Mouse (Mus musculus): ENCODE data around the gene Naglu.

The Naglu gene

DNA sequence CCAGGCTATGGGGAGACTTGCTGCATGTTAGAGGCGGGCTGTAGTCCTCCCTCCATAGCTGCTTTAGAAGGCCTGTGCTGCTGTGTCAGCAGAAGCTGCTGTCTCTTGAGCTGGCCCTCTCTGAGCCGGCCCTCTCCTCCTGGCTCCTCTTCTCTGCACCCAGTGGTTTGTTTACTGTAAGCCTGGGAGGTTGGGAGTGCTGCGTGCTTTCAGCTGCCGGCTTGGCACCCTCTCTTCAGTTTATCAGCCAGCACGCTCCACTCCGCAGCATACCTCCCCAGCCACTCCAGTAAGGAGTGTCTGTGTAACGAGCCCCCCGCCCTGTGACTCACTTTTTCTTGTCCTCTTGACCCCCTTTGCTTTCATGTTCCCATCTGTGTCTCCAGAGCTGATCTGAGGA is 12.9 kb upstream of the Naglu start:
- DNase-seq (ENCODE audit: low spot score in 2 of 2), result peak in 1 of 2 experiments; percentile 85

DNA sequence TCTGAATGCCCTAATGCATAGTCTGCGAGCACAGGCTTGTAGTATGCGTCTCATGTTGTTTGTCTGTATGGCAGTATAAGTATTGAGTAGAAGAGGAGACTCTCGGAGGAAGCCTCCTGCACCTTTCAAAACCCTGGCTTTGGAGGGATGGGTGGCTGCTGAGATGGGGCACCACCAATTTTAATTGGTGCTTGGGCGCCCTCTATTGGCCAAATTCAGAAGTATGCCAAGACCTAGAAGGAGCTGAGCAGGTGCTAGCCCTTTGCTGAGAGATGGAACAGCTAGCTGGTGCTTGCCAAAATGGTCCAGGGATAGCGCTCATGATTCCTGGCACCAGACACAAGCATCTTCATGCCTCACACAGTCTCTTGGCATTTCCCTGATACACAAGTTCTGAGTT is 12.0 kb upstream of the Naglu start:
- peak; percentile 71 to 75 for DNase-seq (ENCODE audit: low spot score in 2 of 2)

DNA sequence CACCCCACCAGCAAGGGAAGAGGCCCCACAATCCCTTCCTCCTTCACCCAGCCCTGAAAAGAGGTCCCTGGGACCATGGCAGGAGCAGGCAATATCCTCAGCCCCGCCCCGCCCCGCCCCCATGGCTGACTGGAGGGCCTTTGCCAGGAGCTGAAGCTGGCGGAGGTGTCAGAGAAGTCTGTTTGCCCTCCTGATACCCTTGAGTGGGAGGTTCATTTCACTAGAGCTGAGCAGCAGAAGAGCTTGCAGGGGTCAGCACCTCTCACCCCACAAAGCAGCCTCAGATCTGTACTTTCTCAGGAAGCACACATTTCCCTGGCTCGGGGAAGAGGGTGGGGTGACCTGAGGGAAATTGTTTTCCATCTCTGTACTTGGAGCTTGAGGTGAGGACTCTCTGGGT is 11.1 kb upstream of the Naglu start:
- no peak for DNase-seq (ENCODE audit: low spot score in 2 of 2)

DNA sequence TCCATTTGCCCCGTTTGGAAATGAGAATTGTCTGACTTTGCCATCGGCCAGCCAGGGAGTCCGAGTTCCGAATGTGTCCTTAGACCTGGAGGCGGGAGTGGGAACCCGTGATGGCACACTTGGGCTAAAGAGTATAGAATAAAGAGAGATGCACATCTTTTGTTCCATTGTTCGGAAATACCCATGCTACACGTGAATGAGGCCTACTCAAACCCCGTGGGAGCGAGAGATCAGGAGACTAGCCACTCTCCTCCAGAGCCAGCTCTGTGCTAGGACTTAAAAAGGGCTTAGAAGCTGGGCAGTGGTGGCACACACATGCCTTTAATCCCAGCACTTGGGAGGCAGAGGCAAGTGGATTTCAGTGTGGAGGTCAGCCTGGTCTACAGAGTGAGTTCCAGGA is 10.3 kb upstream of the Naglu start:
- no peak for DNase-seq (ENCODE audit: low spot score in 2 of 2)

DNA sequence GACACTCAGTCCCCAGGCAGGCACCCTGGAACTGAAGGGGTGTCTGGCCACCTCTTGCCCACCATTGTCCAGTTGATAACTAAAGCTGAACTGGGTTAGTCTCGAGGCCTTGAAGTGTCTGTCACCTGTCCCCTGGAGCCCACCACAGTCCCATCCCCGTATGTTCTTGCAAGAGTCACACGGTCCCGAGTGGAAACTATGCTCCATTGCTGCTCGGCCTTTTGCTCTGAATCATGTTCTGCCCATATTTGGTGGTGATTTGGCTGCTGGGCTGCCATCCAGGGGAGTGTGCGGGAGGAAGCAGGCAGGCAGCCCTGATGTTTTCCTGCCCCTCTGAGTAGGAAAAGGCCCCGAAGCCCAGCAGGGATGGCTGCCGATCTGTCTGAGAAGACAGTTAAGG is 9.7 kb upstream of the Naglu start:
- peak in 1 of 2 experiments; percentile 74 for DNase-seq (ENCODE audit: low spot score in 2 of 2)

DNA sequence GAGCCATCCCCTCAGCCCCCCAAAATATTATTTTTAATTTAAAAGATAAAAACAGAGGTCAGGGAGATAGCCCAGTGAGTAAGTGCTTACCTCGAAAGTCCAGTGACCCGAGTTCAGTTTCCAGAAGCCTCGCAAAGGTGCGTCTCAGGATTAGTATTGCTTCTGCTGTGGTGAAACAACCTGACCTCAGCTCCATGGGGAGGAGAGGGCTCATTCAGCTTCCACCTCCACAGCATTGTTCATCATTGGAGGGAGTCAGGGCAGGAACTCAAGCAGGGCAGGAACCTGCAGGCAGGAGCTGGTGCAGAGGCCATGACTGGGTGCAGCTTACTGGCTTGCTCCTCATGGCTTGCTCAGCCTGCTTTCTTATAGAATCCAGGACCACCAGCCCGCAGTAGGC is 8.8 kb upstream of the Naglu start:
- DNase-seq (ENCODE audit: low spot score in 2 of 2), result no peak

DNA sequence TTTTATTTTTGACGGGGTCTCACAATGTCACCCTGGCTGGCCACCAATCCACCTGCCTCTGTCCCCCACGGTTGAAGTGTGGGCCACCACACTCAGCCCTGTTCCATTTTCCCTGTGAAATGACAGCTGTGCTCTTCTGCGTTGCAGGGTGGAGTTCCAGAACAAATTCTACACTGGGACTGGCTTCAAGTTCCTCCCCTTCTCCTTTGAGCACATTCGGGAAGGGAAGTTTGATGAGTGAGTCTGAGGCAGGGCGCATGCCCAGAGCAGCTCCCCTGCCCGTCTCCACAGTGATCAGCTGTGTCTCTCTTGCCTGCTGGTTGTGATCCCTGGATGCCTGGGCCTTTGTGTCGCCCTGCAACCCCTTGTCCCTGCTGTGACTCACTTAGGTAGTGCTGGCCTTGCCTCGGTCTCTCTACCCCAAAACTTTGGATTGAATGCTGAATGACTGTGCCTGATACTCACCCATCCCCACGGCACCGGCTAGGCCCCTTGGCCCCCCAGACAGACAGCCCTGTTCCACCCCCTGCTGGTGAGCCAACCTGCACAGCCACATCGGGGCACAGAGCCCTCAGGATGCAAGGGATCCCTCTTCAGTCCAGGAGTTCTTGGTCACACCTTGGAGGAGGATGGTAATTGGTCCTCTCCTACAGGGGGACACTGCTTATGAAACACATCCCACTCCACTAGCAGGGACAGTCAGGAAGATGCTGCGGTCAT is 7.5 kb upstream of the Naglu start:
- DNase-seq (ENCODE audit: low spot score in 2 of 2), result peak in 1 of 2 experiments; percentile 68

DNA sequence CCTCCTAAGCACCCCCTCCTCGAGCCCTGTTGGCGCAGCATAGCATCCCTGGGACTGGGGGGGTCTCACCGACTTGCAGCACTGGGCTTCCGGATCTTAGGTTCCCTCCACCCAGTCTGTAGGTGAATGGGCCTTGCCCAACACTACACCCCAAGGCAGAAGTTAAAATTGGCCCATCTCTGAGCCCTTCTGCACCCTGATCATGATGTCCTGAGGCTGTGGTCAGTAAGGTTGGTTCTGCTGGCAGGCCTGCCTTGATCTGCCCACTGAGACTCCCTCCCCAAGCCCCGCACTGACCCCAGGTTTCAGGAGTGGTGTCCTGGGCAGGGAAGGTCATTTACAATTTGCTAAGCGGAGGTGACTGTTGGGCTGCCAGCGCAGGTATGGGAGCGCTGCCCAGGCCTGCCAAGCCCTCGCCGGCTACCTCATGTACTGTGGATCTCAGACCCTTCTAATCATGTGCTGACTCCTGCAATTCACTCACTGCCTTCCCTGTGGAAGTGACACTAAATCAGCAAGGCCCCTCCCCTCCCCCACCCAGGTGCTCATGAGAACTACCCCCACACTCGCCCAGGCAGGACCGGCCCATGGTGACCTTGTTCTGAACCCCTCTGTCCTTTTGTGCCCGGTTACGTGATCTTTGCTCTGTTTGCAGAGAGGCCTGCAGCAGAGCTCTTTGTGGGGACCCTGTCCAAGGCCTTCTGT is 6.7 kb upstream of the Naglu start:
- no peak for DNase-seq (ENCODE audit: low spot score in 2 of 2)

DNA sequence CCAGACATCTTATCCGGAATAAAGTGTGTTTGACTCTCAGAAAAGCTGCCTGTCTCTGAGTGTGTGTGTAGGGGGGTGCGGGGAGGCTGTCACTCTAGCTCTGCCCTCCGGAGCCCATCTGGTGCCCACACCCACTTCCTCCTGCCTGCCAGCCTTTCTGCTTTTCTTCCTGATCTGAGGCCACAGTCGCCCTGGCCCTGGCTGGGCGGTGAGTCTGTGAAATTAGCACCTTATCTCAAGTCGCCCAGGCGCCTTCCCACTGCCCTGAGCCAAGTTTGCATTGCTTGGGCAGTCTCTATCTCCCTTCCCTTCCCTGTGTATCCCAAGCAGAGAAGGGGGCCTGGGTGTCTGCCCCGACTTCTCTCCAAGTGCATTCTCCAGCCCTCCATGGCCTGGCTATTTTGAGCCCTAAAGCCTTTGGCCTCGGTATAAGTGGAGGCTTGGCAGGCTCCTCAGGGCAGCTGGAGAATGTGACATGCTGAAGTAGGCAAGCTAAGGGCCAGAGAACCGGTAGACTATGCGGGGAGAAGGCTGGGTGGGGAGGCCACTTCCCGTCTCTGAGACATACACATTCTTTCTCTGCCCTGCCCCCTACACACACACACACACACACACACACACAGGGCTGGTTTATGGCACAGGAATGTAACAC is 6.0 kb upstream of the Naglu start:
- peak in 1 of 2 experiments; percentile 54 for DNase-seq (ENCODE audit: low spot score in 2 of 2)

DNA sequence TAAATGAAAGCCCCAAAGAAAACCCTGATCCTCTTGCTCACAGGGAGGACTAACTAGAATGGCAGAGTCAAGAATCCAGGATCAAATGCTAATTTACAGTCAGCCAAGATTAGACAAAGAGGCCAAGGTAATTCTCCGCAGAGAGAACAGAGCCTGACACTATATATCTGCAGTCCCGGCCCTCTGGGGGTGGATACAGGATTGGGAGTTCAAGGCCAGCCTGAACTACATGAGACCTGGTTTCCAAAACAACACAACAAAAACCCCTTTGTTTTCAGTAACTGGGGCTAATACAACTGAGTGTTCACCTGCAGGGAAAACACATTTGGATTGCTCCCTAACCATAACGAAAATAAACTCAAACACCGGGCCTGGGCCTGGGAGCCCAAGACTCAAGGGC is 5.3 kb upstream of the Naglu start:
- no peak for DNase-seq (ENCODE audit: low spot score in 2 of 2)

DNA sequence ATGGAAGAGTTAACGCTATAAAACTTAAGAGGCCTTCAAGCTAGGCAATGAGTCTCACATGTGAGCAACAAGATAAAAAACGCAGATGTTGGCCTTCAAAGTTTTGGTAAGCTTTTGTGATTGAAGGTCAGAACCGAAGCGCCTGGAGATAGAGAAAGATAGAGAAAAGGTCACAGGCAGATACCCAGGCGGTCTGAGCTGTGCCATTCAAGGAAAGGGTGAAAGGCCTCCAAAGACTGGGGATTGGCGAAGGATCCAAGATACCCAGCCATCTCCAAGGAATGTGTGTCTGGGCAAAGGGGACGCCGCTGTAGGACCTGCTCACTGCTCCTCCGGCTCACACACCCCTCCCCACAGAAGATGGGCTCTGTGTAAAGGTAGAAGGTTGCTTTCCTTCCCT is 4.8 kb upstream of the Naglu start:
- DNase-seq (ENCODE audit: low spot score in 2 of 2), result no peak

DNA sequence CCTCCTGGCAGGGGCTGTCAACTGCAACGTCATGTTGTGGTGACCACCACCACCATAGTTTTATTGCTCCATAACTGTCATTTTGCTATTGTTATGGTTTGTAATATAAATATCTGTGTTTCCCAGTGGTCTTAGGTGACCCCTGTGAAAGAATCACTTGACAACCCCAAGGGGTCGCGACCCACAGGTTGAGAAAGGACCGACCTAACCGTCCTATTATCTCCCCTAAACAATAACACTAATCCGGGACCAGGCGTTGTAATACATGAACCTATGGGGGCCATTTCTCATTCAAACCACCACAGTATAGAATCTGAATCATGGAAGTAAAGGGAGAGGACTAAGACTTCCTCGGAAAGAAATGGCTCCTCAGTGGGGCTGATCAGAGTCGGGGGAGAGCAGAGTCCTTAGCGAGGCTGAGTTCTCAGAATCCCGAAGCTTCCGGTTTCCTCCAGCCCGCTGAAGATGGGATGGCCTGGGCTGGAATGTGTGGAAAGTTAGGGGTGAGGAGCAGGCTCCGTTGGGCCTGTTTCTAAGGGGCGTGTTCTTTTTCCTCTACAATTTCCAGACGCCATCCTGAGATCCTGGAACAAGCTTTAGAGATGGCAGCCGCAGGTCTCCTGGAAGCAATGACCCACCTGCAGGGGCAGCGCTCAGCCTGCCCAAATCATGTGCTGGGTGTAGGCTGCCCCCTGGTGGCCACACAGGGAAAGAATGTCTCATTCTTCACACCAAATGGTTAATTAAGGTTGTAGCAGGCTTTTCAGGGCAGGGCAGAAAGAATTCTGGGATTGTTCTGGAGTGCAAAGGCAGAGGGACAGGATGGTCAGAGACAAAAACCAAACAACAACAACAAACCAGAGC is 3.0 kb upstream of the Naglu start:
- peak; percentile 68 to 69 for DNase-seq (ENCODE audit: low spot score in 2 of 2)

DNA sequence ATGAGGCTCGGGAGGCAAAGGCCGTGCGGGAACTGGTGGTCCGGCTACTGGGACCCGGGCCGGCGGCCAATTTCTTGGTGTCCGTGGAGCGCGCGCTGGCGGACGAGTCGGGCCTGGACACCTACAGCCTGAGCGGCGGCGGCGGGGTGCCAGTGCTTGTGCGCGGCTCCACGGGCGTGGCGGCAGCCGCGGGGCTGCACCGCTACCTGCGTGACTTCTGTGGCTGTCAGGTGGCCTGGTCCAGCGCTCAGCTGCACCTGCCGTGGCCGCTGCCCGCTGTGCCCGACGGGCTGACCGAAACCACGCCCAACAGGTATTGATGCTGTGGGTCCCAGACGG is 346 bp downstream of the Naglu start:
- no peak for DNase-seq (ENCODE audit: low spot score in 2 of 2)

DNA sequence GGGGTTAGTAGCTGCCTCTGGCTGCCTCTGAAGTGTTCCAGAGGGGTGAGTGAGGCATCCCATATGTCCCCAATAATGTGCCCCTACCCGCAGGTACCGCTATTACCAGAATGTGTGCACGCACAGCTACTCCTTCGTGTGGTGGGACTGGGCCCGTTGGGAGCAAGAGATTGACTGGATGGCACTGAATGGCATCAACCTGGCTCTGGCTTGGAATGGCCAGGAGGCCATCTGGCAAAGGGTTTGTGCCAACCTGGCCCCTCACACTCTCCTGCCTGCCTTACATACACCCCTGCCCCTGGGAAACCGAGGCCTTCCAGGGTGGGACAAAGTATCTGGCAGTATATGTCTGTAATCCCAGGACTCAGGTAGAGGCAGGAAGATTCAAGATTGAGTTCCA is 1.2 kb downstream of the Naglu start:
- no peak for DNase-seq (ENCODE audit: low spot score in 2 of 2)

DNA sequence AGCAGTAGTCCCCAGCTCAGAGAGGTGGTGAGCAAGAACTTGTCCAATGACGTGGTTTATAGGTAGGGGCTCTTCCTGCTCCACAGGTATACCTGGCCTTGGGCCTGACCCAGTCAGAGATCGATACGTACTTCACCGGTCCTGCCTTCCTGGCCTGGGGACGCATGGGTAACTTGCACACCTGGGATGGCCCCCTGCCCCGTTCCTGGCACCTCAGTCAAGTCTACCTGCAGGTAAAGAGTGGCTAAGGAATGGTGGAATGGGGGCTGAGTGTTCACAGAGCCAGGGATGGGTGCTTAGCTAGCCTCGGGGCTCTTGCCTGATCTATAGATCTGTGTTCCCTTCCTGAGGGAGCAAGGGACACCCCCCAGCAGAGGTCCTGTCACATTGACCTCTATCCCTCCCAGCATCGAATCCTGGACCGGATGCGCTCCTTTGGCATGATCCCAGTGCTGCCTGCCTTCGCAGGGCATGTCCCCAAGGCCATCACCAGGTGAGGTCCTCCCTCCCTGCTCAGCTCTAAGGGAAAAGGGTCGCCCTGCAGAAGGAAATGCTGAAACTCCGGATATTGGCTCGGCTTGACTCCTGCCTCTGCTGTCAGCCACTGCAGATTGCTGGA is 2.1 kb downstream of the Naglu start:
- DNase-seq (ENCODE audit: low spot score in 2 of 2), result no peak

DNA sequence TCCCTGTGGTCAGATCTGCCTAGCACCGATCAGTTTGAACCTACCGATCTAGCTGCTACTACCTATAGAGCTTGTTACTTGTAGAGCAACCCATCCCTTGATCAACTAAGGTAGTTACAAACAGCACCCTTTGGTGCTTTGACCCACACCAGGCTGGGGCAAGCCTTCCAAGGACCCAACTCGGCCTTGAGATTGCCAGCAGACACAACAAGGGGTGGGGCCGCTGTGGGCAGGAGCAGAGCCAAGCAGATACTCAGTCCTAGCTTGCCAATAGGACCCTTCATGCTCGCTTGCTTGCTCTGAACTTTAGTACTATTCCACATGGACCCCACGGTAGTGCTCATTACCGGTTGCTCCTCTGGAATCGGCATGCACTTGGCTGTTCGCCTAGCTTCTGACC is 8.3 kb downstream of the Naglu start, which contains the start of gene Hsd17b1:
Gene Hsd17b1, plus strand, starts transcription at position 291 of the 400 bp plus-strand sequence.
- no peak for DNase-seq (ENCODE audit: low spot score in 2 of 2)

DNA sequence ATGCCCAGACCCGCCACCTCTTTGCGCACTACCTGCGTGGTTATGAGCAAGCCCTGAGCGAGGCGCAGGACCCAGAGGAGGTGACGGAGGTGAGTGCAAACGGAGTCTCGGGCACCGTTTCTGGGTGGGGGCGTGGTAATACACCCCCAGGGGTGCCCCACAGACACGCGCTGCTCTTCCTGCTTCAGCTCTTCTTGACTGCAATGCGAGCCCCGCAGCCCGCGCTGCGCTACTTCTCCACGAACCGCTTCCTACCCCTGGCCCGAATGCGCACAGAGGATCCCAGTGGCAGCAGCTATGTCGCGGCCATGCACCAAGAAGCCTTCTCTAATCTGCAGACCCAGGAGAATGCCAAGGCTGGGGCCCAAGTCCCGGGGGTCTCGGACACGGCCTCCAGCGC is 9.9 kb downstream of the Naglu start:
- DNase-seq (ENCODE audit: low spot score in 2 of 2), result no peak

DNA sequence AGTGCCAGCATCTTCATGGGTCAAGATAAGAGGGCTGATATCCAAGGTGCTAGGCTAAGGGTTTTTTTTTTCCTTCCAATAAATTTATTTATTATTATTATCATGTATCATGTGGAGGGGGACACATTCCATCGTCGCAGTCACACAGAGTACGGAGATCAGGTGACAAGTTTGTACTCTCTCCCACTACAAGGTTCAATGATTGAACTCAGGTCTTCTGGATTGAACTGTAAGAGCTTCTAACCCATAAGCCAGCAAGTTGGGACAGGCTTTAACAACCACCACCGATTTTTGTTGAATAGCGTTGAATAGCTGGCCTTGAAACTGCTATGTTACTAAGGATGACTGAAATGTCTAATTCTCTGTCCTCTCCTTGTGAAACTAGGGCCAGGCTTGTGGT is 10.6 kb downstream of the Naglu start:
- DNase-seq (ENCODE audit: low spot score in 2 of 2), result no peak

DNA sequence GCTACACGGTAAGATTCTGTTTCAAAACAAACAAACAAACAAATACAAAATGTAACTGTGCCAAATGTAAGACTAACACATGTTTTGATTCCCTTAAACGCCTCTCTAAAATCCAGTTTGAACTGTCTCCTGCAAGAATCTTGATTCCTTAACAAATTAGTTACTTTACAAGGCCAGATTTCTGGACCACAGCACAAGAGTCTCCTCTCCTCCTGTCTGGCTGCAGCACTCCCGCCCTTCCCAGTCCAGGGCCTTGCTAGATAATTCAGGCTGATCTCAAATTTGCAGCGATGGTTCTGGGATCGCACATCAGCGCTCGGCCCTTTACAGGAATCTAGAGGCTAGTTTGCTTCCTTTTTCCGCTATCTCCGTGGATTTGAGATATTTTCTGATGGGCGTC is 11.8 kb downstream of the Naglu start:
- no peak for DNase-seq (ENCODE audit: low spot score in 2 of 2)

DNA sequence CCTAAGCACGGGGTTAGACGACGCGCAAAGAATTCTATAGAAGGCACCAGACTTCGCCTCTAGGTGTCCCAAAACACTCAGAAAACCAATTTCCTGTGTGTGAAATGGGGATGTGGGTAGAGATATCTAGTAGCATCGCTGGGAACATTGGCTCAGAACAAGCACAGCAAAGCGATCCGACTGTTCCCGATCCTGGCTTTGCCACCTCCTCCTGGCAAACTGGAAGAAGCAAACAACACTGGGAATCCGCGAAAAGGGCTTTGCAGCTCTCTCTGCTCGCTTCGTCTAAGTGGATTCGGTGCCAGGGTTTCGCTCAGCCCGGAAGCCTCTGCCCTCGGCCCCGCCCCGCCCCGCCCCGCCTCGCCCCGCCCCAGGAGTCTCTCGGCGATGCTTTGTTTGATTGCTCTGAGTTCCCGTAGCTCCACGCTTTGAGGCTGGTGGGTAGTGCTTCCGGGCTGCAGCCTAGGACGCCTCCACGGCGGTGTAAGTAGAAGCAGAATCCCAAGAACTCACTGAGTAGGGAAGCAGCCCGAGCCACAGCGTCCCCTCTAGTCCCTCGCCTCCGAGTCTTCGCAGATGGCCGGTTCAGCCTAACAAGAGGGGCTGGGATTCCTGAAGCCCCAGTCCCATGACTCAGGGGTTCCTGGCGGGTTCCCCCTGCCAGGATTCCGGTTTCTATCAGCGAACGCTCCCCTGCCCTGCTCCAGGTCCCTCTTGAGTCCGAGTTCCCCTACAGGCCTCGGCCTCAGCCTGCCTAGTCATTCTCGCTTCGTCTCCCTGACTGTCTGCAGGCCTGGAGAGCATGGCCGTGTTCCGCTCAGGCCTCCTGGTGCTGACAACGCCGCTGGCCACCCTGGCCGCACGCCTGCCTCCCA is 12.6 kb downstream of the Naglu start, which contains the start of gene Coasy:
Gene Coasy, plus strand, starts transcription at position 358 of the 875 bp plus-strand sequence.
- DNase-seq (ENCODE audit: low spot score in 2 of 2), result peak; percentile 76 to 81
